Mouse (Mus musculus) spleen, adult 2 months (tissue): ENCODE measurements at regions not wholly inside any gene's neighbourhood (a gene's known extent, or its start where the extent isn't known, plus 50 kb on each side); places are given as distances from the start of the nearest gene placed in this dataset.

Source experiments
- CTCF ChIP-seq: fragments of 200-500 bp; IDR thresholded peaks from 2 replicates; pipeline ENCODE4 v1.5.1; 2011; ENCODE audit warnings: mild to moderate bottlenecking, inconsistent platforms; ENCODE audit not compliant: insufficient read depth, insufficient read length, insufficient replicate concordance; ENCODE audit errors: extremely low read depth
- POLR2A ChIP-seq: fragments of 200-500 bp; IDR thresholded peaks from 2 replicates; pipeline ENCODE4 v1.6.1; 2011; ENCODE audit warnings: low read depth, low read length, inconsistent platforms

- TF ChIP-seq POLR2A, result no peak
- TF ChIP-seq CTCF, result no peak
Observed at GRCm38 (mm10) chr16:21280200-21280627, 75.7 kb downstream of the Ephb3 start.
